Comparison of ENCODE assay signal across 8 mouse cellular contexts in genomic region chr13:6575920-6576509, GRCm38 (mm10). TPM values are rescaled to one million over a fixed set of nuclear protein-coding genes. Genes with fewer than 3 reads are reported as not detected.
DNase-seq lines count a peak whose midpoint lies in the region; TF ChIP-seq lines count a peak whose summit lies in the region.

No protein-coding gene starts in this region.

- peak; percentile 32 for DNase-seq in adrenal gland, postnatal 14 days
- DNase-seq in adrenal gland, postnatal 25 days, result no peak
- DNase-seq in lung, adult 2 months, result no peak
- DNase-seq in lung, adult 18-20 months, result no peak
- DNase-seq in naive thymus-derived CD4-positive, alpha-beta T cell, adult 2 months (ENCODE audit: low read depth), result peak; percentile 33
- DNase-seq in gastrocnemius, postnatal 14 days, result no peak
- no peak for DNase-seq in cerebellum, adult 8-10 months

- H3K4me3 ChIP-seq in lung, adult 2 months (replicated peaks; ENCODE audit: extremely low read depth, low read depth, low read length), result no peak overlapping the region
- H3K4me3 ChIP-seq in cortical plate, adult 2 months (ENCODE audit: insufficient read depth, low read length), result no peak overlapping the region

- 94% methylated on average over 6 of the region's 6 CpGs for WGBS in lung, adult 2 months

- no peak for TF ChIP-seq POLR2A in lung, adult 2 months (IDR thresholded peaks at IDR 0.05; ENCODE audit: borderline replicate concordance, extremely low read depth, low read depth, low read length)
- TF ChIP-seq POLR2A in cortical plate, adult 2 months (IDR thresholded peaks at IDR 0.05; ENCODE audit: extremely low read depth, insufficient read depth, low read length), result no peak

- H3K4me1 ChIP-seq in lung, adult 2 months (ENCODE audit: control insufficient read depth, insufficient read depth, low read length), result no peaks in the 10 kb centered on the region
- H3K4me1 ChIP-seq in cortical plate, adult 2 months (ENCODE audit: control insufficient read depth, insufficient read depth, low read length), result no peaks in the 10 kb centered on the region; the same call in 1 of the 2 replicates

- TF ChIP-seq CTCF in lung, adult 2 months (IDR thresholded peaks at IDR 0.05; ENCODE audit: insufficient read depth, low read length), result peak; percentile 35; the same call in 1 of the 2 replicates
- TF ChIP-seq CTCF in cortical plate, adult 2 months (IDR thresholded peaks at IDR 0.05; ENCODE audit: extremely low read depth, insufficient read depth, low read length), result peak; percentile 54

- intact Hi-C loops in gastrocnemius, postnatal 14 days (cut with DNase I; ENCODE audit: low total_unique reads), result no loop called here

- H3K27ac ChIP-seq in cortical plate, adult 2 months (ENCODE audit: insufficient read depth, low read length), result no peak overlapping the region

RNA-seq across cellular contexts. Expression of gene Pitrm1, which starts 28.1 kb away (rescaled TPM):
- total RNA-seq in adrenal gland, postnatal 14 days (2021), result 146 and 149 TPM in 2 replicates
- 218 and 240 TPM in 2 replicates for total RNA-seq in adrenal gland, postnatal 25 days (2021)
- polyA plus RNA-seq in lung, adult 2 months (2012; rRNA removed), result 16.7 and 24.6 TPM in 2 replicates
- polyA plus RNA-seq in cortical plate, adult 2 months (2012; rRNA removed), result 48.2 and 55.2 TPM in 2 replicates
- 10 to 100 TPM; 26.8 to 33.3 TPM for total RNA-seq in gastrocnemius, postnatal 14 days (2021)

Comparison
In these comparisons a context has a peak if more than half of its experiments do, and no peak if none do; other contexts are left out.
1. DNase-seq: peak in adrenal gland, postnatal 14 days (single experiment) and naive thymus-derived CD4-positive, alpha-beta T cell, adult 2 months (single experiment); none in adrenal gland, postnatal 25 days (single experiment), lung, adult 2 months (single experiment), lung, adult 18-20 months (0 of 2), gastrocnemius, postnatal 14 days (single experiment) and cerebellum, adult 8-10 months (single experiment).